ENCODE assay signal across 16 mouse cellular contexts in genomic region chr4:99663710-99664109, GRCm38 (mm10). TPM values are rescaled to one million over a fixed set of nuclear protein-coding genes. Genes with fewer than 3 reads are reported as not detected.
DNase-seq lines count a peak whose midpoint lies in the region; ATAC-seq and TF ChIP-seq lines count a peak whose summit lies in the region.
"Had no signal": no experiment of that assay in that cellular context is flagged by ENCODE, and none has a peak within 500 bp of the region (broad histone marks: within the 10 kb centered on the region; RNA-seq: fewer than 3 reads in every experiment).

No protein-coding gene starts in this region.

- H3K36me3 ChIP-seq in intestine, postnatal 0 days (ENCODE audit: control insufficient read depth, insufficient read depth), result no peaks in the 10 kb centered on the region
- no peaks in the 10 kb centered on the region for H3K36me3 ChIP-seq in intestine, embryonic 15.5 days
- H3K36me3 ChIP-seq in limb, embryonic 10.5 days, result no peaks in the 10 kb centered on the region
- H3K36me3 ChIP-seq: lung, embryonic 15.5 days; midbrain, embryonic 12.5 days; stomach, embryonic 15.5 days had no signal

- H3K9ac ChIP-seq in intestine, postnatal 0 days (ENCODE audit: low read depth, low read length), result no peak overlapping the region
- H3K9ac ChIP-seq in intestine, embryonic 15.5 days, result no peak overlapping the region
- H3K9ac ChIP-seq: lung, embryonic 15.5 days; midbrain, embryonic 12.5 days; stomach, embryonic 15.5 days had no signal

- peak; percentile 34 for DNase-seq in thymus, postnatal 4 days
- no peak for DNase-seq in thymus, postnatal 25 days
- peak; percentile 37 for DNase-seq in limb, embryonic 10.5 days (ENCODE audit: low spot score)
- no peak for DNase-seq in urinary bladder, postnatal 36 days (ENCODE audit: low spot score in 2 of 2)
- no peak for DNase-seq in right cerebral cortex, postnatal 4 days
- no peak for DNase-seq in frontal cortex, postnatal 14 days (ENCODE audit: low spot score in 2 of 2)
- DNase-seq: cerebellum, adult 11-12 months; heart, adult 18-20 months; heart, postnatal 14 days; kidney, postnatal 36 days had no signal

- TF ChIP-seq CTCF in intestine, postnatal 0 days (IDR thresholded peaks at IDR 0.05; ENCODE audit: low read depth), result peak; percentile 42

- 14% methylated on average over 8 of the region's 8 CpGs for WGBS in intestine, postnatal 0 days
- 18% methylated on average over 8 of the region's 8 CpGs for WGBS in intestine, embryonic 15.5 days
- 17% methylated on average over 8 of the region's 8 CpGs for WGBS in limb, embryonic 10.5 days

- no peak overlapping the region for H3K4me2 ChIP-seq in intestine, postnatal 0 days (replicated peaks; ENCODE audit: low read depth)
- H3K4me2 ChIP-seq in intestine, embryonic 15.5 days (replicated peaks), result no peak overlapping the region
- H3K4me2 ChIP-seq: lung, embryonic 15.5 days; midbrain, embryonic 12.5 days; stomach, embryonic 15.5 days had no signal

- H3K9me3 ChIP-seq in intestine, postnatal 0 days (ENCODE audit: control insufficient read depth), result no peaks in the 10 kb centered on the region
- no peaks in the 10 kb centered on the region for H3K9me3 ChIP-seq in intestine, embryonic 15.5 days
- no peaks in the 10 kb centered on the region for H3K9me3 ChIP-seq in limb, embryonic 10.5 days (replicated peaks)
- H3K9me3 ChIP-seq: lung, embryonic 15.5 days; midbrain, embryonic 12.5 days; stomach, embryonic 15.5 days had no signal

- ATAC-seq in intestine, postnatal 0 days, result no peak
- ATAC-seq in intestine, embryonic 15.5 days, result no peak

- no peaks in the 10 kb centered on the region for H3K4me1 ChIP-seq in intestine, postnatal 0 days (replicated peaks; ENCODE audit: control insufficient read depth, insufficient read depth, low read length)
- peaks cover 3% of the 10 kb centered on the region; the same call in 1 of the 2 replicates for H3K4me1 ChIP-seq in intestine, embryonic 15.5 days (replicated peaks)
- H3K4me1 ChIP-seq in limb, embryonic 10.5 days, result peaks cover 10% of the 10 kb centered on the region; the same call in 1 of the 2 replicates
- H3K4me1 ChIP-seq: midbrain, embryonic 12.5 days; stomach, embryonic 15.5 days had no signal

- peaks cover 65% of the 10 kb centered on the region for H3K27me3 ChIP-seq in intestine, postnatal 0 days (replicated peaks; ENCODE audit: control insufficient read depth, insufficient read depth, low read length)
- peaks cover 51% of the 10 kb centered on the region for H3K27me3 ChIP-seq in intestine, embryonic 15.5 days (replicated peaks)
- H3K27me3 ChIP-seq in limb, embryonic 10.5 days (ENCODE audit: low read depth, poor library complexity, severe bottlenecking), result peaks cover 87% of the 10 kb centered on the region

- no peak overlapping the region for H3K27ac ChIP-seq in intestine, postnatal 0 days (ENCODE audit: low read depth, low read length)
- no peak overlapping the region for H3K27ac ChIP-seq in intestine, embryonic 15.5 days
- H3K27ac ChIP-seq in limb, embryonic 10.5 days, result no peak overlapping the region
- H3K27ac ChIP-seq: lung, embryonic 15.5 days; midbrain, embryonic 12.5 days; stomach, embryonic 15.5 days had no signal

- no peak overlapping the region for H3K4me3 ChIP-seq in intestine, postnatal 0 days (ENCODE audit: low read depth, low read length)
- no peak overlapping the region for H3K4me3 ChIP-seq in intestine, embryonic 15.5 days (replicated peaks)
- H3K4me3 ChIP-seq in limb, embryonic 10.5 days, result no peak overlapping the region
- H3K4me3 ChIP-seq: lung, embryonic 15.5 days; midbrain, embryonic 12.5 days; stomach, embryonic 15.5 days had no signal

RNA-seq across cellular contexts. Expression of gene Foxd3, which starts 7.6 kb away (rescaled TPM):
- 0.34 and 0.42 TPM in 2 replicates for polyA plus RNA-seq in intestine, postnatal 0 days (2015; fragmentation: Nextera tagmentation; extraction: Ambion mirVana)
- 0.83 and 1.3 TPM in 2 replicates for polyA plus RNA-seq in intestine, embryonic 15.5 days (2015; fragmentation: Nextera tagmentation; extraction: Ambion mirVana)
- polyA plus RNA-seq in limb, embryonic 10.5 days (2016; fragmentation: Nextera tagmentation; extraction: Ambion mirVana), result 0.06 and 0.08 TPM in 2 replicates
- polyA plus RNA-seq: C2C12 had no signal

RNA-seq across cellular contexts. Expression of gene Alg6, which starts 51.8 kb away (rescaled TPM):
- 8.0 and 8.1 TPM in 2 replicates for polyA plus RNA-seq in intestine, postnatal 0 days (2015; fragmentation: Nextera tagmentation; extraction: Ambion mirVana)
- 19.5 and 24.6 TPM in 2 replicates for polyA plus RNA-seq in intestine, embryonic 15.5 days (2015; fragmentation: Nextera tagmentation; extraction: Ambion mirVana)
- 18.5 and 19.0 TPM in 2 replicates for polyA plus RNA-seq in limb, embryonic 10.5 days (2016; fragmentation: Nextera tagmentation; extraction: Ambion mirVana)

Comparison
In these comparisons a context has a peak if more than half of its experiments do, and no peak if none do; other contexts are left out.
1. DNase-seq: peak in thymus, postnatal 4 days (single experiment) and limb, embryonic 10.5 days (single experiment); none in thymus, postnatal 25 days (single experiment), urinary bladder, postnatal 36 days (0 of 2), right cerebral cortex, postnatal 4 days (single experiment) and frontal cortex, postnatal 14 days (0 of 2).